Mouse (Mus musculus): Measurements from ENCODE around the gene Kdm2b.
A peak's percentile ranks its signal among the peaks of the same experiment; 100 is the strongest.
"Not testable (repeated sequence)": the region's sequence is repeated elsewhere in the genome, so short reads cannot be mapped to it uniquely, and the experiment has no call there.

Kdm2b gene

GRCm38 (mm10) chr5:123010806-123011205, 21.2 kb upstream of the Kdm2b start:
- no peak for DNase-seq

- peak; percentile 48 for DNase-seq
Observed at GRCm38 (mm10) chr5:123009873-123010272, 20.2 kb upstream of the Kdm2b start.

DNA sequence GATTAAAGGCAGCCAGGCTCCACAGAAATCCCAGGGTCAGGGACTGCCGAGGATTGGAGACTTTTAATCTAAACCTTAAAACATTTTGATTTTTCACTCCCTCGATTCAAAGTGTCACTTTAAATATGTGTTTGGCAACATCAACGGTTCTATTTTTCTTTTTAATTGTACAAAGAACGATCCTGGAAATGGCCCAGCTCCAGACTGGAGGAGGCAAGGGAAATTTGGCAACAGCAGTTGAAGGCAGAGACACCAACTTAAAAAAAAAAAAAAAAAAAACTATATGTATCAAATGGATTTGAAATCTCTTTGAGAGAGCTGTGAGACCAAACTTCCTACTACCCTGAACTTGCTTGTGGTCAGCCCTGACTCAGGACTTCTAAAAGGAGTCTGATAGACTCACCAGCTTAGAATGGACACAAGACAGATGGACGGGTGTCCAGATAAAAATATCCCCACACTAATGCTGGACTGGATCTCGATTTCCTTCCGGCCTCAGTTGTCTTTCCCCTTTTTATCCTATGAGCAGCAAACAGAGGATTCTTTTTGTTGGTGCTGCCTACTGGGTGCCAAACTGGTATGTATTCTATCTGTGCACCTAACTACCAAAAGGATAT, 19.4 kb upstream of the Kdm2b start:
- DNase-seq = no peak

- DNase-seq = no peak
Observed at GRCm38 (mm10) chr5:123005716-123006592, 16.3 kb upstream of the Kdm2b start.

DNA sequence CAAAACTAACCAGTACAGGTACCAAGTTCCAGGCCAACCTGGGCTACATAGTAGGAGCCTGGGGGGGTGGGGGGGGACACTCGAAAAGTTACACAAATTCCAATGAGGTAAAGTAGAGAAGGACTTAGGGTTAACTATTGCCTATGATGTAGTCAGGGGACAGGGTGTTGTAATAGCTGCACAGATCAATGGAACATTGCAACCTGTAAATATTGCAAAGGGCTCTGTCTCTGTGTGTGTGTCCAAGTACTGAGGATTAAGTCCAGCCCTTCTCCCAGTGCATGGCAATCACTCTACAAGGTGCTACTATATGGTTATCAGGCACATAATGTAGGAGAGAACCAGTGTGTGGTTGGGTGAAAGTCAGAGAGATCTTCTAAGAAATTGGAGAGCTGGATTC, 11.3 kb upstream of the Kdm2b start:
- DNase-seq = no peak

- no peak for DNase-seq
Observed at GRCm38 (mm10) chr5:122997205-122998204, 7.9 kb upstream of the Kdm2b start.

GRCm38 (mm10) chr5:122994910-122995309, 5.3 kb upstream of the Kdm2b start:
- no peak for DNase-seq

GRCm38 (mm10) chr5:122994303-122994846, 4.8 kb upstream of the Kdm2b start:
- DNase-seq = peak; percentile 84

- DNase-seq = no peak
Observed at GRCm38 (mm10) chr5:122993811-122994210, 4.2 kb upstream of the Kdm2b start.

GRCm38 (mm10) chr5:122991350-122992004, 1.9 kb upstream of the Kdm2b start:
- no peak for DNase-seq

GRCm38 (mm10) chr5:122990411-122991160, 963 bp upstream of the Kdm2b start:
- DNase-seq = no peak

GRCm38 (mm10) chr5:122989001-122989525, 560 bp downstream of the Kdm2b start:
- peak; percentile 73 for DNase-seq

- DNase-seq = peak; percentile 55
Observed at GRCm38 (mm10) chr5:122988021-122988751, 1.4 kb downstream of the Kdm2b start.

DNA sequence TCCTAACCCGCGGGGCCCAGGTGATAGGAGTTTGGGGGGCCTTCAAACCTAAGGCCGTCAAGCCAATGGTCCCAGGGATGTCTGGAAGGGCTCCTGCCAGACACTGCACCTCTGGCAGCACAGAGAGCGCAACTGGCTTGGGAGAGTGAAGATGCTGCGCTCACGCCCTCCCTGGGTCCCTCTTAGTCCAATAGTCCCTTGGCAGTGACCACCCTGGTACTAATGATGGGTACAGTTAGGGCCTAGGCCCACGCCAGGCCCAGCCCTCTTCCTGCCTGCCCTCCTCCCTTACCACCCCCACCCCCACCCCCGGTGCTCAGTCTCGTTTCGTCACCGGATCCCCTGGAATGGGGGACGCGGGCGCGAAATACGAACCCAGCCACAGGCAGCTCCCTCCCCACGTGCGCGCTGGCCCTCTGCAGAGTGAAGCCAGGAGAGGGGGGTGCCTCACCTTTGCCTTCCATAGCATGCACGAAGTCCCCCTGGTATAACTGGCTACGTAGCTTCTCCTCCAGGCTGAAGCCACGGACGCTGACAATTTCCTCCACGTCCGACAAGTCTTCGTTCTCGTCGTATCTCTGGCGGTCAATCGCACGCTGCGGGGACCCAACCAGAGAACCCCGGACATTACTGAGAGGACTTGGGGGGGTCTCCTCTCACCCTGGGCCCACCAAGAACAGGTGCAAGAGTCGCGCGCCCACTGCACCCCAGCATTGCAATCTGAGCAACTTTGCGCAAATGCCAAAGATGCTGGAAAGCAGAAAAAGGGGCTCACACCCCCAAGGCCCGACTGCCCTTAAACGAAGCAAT, 2.2 kb downstream of the Kdm2b start:
- DNase-seq = peak; percentile 65

GRCm38 (mm10) chr5:122986091-122986493, 3.5 kb downstream of the Kdm2b start:
- no peak for DNase-seq

DNA sequence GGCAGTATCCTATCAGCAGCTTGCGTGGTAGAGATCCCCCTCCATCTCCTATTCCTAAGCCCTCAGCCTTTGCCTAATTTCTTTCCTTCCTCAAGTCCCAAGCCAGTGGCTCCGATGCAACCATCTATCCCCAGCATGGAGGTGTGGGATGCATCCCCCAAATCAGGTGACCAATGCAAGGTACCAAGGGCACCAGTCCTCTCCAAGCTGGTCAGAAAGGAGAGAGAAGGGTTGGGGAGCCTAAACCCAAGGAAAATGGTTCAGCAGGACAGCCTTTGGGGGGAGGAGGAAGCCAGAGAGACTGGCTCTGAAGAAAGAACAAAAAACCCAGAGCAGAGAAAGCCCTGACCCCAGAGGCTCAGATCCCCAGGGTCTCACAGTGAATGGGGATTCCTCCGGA, 4.3 kb downstream of the Kdm2b start:
- no peak for DNase-seq

GRCm38 (mm10) chr5:122984483-122984882, 5.1 kb downstream of the Kdm2b start:
- DNase-seq = no peak

- no peak for DNase-seq
Observed at GRCm38 (mm10) chr5:122978970-122979369, 10.7 kb downstream of the Kdm2b start.

DNA sequence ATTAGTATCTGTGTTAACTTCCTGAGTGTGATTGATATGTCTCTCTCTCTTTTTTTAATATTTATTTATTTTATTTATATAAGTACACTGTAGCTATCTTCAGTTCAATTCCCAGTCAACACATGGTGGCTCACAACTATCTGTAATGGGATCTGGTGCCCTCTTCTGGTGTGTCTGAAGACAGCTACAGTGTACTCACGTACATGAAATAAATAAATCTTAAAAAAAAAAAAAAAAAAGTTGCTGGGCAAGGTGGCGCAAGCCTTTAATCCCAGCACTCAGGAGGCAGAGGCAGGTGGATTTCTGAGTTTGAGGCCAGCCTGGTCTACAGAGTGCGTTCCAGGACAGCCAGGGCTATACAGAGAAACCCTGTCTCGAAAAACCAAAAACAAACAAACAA, 14.9 kb downstream of the Kdm2b start:
- not testable (repeated sequence) for DNase-seq

DNA sequence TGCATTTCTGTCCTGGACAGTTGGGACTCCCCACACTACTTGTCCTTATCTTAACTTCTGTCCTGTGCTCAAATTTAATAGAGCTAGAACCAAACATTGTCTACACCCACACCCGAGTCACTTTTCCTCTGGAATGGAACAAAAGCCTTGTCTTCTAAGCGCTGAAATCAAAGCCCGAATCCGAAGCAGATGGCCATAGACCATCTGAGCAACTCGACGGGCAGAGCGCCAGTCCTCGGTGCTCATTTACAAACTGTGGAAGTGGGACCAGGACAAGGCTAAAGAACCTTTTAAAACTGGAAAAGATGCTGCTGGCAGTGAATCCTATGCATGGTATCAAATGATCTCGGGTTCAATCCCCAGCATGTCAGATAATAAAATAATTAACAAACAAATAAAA, 17.5 kb downstream of the Kdm2b start:
- DNase-seq = peak; percentile 53
